Mouse (Mus musculus): ENCODE measurements around the gene Rap1gap2.

GRCm38 (mm10) chr11:74405201-74405600 is 205.5 kb downstream of the Rap1gap2 start:
- TF ChIP-seq CTCF (IDR thresholded peaks at IDR 0.05; ENCODE audit: low read depth) (no peak), EP300 (IDR thresholded peaks at IDR 0.05; ENCODE audit: low read depth) (no peak)

All from liver, postnatal 0 days (tissue).